Mouse (Mus musculus): ENCODE measurements around the gene Slc9b2. TPM values are rescaled to one million over a fixed set of nuclear protein-coding genes. Genes with fewer than 3 reads are reported as not detected.

The Slc9b2 gene
- polyA plus RNA-seq, 1 experiment from 2014 or later = 2.6 TPM

DNA sequence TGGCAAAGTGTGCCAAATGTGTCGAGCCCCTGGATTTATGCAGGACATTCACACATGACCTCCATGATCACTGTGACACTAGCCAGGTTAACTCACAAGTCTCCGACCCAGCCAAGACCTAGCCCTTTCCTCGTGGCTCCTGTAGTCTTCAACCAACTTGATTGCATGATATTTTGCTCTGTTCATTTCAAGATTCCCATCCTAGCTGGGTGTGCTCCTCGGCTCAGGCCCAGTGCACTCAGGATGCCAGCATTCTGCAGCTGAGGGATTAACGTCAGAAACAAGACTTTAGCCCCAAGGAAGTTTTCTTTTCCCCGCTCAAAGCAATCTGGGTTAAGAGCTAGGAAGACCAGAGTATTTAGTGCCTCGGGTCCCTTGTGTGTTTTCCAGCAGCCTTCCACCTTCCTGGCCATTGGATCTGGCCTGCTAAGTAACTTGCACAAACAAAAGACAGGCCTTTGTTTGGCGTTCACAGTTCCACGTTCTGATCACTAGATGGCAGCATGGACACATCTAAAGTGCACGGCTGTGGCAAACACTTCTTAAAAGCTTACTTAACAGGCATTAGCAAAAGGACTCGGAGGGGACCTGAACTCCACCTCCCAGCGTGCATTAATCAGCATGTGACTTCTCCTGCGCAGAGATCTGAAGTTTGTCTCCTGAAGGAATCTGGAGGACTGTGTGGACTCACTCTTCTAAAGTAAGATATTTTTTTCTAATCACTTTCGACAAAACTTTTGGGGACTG lies 26.7 kb upstream of the Slc9b2 start, which contains the start of gene Bdh2:
Bdh2 (plus strand) TSS at position 553 of the 747 bp plus-strand sequence.
- WGBS = 23% methylated on average over 14 of the region's 14 CpGs
- Histone ChIP-seq H3K9ac (ENCODE audit: low read depth, low read length) (peak within 1 kb of the TSS; percentile 28), H3K27me3 (replicated peaks; ENCODE audit: control insufficient read depth, insufficient read depth, low read length) (no peaks in the 10 kb centered on the region), H3K4me3 (ENCODE audit: low read length) (no peak within 1 kb of the TSS), H3K4me1 (ENCODE audit: control insufficient read depth, insufficient read depth, low read depth, low read length) (peaks cover 4% of the 10 kb centered on the region; the same call in 1 of the 2 replicates), H3K4me2 (ENCODE audit: low read length) (0 out of 2 replicates have a peak within 1 kb of the TSS, but pooled peaks have one; percentile 35), H3K27ac (ENCODE audit: low read depth, low read length) (no peak within 1 kb of the TSS), H3K36me3 (ENCODE audit: control insufficient read depth, insufficient read depth, low read length) (no peaks in the 10 kb centered on the region), H3K9me3 (ENCODE audit: control insufficient read depth, low read length) (no peaks in the 10 kb centered on the region)
- ATAC-seq = peak; percentile 95

DNA sequence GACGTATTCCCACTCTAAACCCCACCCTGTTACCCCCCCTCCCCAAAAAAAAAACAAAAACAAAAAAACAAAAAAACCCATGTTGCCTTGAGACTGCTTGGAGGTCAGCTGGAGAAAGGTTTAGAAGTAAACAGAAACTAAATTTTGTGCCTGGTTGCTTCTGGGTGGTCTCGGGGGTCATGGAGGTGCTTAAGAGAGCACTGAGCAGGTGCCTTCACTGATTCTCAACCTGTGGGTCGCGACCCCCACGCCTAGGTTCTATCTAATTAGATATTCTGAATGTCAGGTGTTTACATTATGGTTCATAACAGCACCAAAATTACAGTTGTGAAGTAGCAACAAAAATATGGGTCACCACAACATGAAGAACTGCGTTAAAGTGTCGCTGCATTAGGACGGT lies 25.8 kb upstream of the Slc9b2 start:
- Histone ChIP-seq H3K27me3 (replicated peaks; ENCODE audit: control insufficient read depth, insufficient read depth, low read length) (no peaks in the 10 kb centered on the region), H3K36me3 (ENCODE audit: control insufficient read depth, insufficient read depth, low read length) (no peaks in the 10 kb centered on the region), H3K9ac (ENCODE audit: low read depth, low read length) (no peak overlapping the region), H3K4me1 (ENCODE audit: control insufficient read depth, insufficient read depth, low read depth, low read length) (peaks cover 4% of the 10 kb centered on the region; the same call in 1 of the 2 replicates), H3K4me2 (ENCODE audit: low read length) (no peak overlapping the region), H3K9me3 (ENCODE audit: control insufficient read depth, low read length) (no peaks in the 10 kb centered on the region), H3K27ac (ENCODE audit: low read depth, low read length) (no peak overlapping the region), H3K4me3 (ENCODE audit: low read length) (no peak overlapping the region)
- no peak for ATAC-seq
- 86% methylated on average over 8 of the region's 8 CpGs for WGBS

DNA sequence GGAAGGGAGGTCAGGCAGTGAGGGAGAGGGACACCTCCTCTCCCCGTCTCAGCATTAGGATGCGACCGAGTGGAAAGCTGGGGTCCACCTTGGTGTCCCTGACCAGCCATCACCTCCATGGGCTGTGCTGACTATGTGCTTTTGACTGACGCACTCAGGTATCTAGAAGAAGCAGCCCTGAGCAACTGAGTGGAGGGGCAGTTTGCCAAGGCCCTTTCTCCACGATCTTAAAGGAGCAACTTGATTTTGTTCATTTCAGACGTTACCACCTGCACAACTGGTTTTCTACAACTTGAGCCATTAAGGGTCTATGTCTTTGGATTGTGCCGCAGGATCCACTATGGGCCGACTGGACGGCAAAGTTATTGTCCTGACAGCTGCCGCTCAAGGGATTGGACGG lies 22.2 kb upstream of the Slc9b2 start:
- no peak for ATAC-seq
- H3K27me3 ChIP-seq (replicated peaks; ENCODE audit: control insufficient read depth, insufficient read depth, low read length) = no peaks in the 10 kb centered on the region
- no peaks in the 10 kb centered on the region for H3K9me3 ChIP-seq (ENCODE audit: control insufficient read depth, low read length)
- no peaks in the 10 kb centered on the region for H3K36me3 ChIP-seq (ENCODE audit: control insufficient read depth, insufficient read depth, low read length)
- H3K9ac ChIP-seq (ENCODE audit: low read depth, low read length) = no peak overlapping the region
- no peak overlapping the region for H3K4me2 ChIP-seq (ENCODE audit: low read length)
- 90% methylated on average over 11 of the region's 11 CpGs for WGBS
- peaks cover 4% of the 10 kb centered on the region; the same call in 1 of the 2 replicates for H3K4me1 ChIP-seq (ENCODE audit: control insufficient read depth, insufficient read depth, low read depth, low read length)
- H3K4me3 ChIP-seq (ENCODE audit: low read length) = no peak overlapping the region
- H3K27ac ChIP-seq (ENCODE audit: low read depth, low read length) = no peak overlapping the region

DNA sequence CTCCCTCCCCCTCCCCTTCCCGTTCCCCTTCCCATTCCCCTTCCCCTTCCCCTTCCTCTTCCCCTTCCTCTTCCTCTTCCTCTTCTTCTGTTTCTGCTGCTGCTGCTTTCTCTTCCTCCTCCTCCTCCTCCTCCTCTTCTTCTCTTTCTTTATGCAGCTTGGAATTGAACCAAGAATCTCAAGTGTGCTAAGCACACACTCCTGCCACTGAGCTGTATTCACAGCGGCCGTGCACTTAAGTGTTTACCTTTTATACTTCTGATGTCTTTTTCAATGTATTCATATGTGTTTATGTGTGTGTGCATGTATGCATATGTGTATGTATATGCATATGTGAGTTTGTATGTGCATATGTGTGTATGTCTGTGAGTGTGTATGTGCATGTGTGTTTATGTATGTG lies 21.7 kb upstream of the Slc9b2 start:
- H3K27ac ChIP-seq (ENCODE audit: low read depth, low read length) = no peak overlapping the region
- no peak for ATAC-seq
- H3K4me2 ChIP-seq (ENCODE audit: low read length) = no peak overlapping the region
- H3K27me3 ChIP-seq (replicated peaks; ENCODE audit: control insufficient read depth, insufficient read depth, low read length) = no peaks in the 10 kb centered on the region
- no peaks in the 10 kb centered on the region for H3K36me3 ChIP-seq (ENCODE audit: control insufficient read depth, insufficient read depth, low read length)
- no peak overlapping the region for H3K4me3 ChIP-seq (ENCODE audit: low read length)
- 87% methylated on average over 3 of the region's 3 CpGs for WGBS
- H3K4me1 ChIP-seq (ENCODE audit: control insufficient read depth, insufficient read depth, low read depth, low read length) = peaks cover under 1% of the 10 kb centered on the region; the same call in 1 of the 2 replicates
- no peak overlapping the region for H3K9ac ChIP-seq (ENCODE audit: low read depth, low read length)
- no peaks in the 10 kb centered on the region for H3K9me3 ChIP-seq (ENCODE audit: control insufficient read depth, low read length)

DNA sequence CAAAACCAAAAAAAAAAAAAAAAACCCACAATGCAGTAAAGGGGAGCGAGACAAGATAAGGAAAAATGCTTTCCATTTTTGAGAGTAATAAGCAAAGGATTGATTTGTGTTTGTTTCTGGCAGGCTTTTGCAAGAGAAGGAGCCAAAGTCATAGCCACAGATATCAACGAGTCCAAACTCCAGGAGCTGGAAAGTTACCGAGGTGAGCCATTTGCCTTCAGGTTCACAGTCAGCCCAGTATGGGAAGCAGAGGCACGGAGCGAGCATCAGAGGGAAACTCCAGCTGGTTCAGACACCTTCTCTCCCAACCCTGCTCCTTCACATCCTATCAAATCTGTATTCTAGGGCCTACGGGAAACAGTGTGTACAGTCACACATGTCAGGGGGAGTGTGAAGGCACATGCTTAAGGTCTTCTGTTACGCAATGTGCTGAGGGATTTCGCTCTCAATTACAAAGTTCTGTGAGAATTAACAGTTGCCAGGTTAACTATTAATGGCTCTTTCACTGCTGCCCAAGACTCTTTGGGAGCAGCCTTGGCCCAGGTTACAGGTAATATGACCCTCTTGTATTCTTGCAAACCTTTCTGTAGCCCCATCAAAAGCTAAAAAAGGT lies 19.3 kb upstream of the Slc9b2 start:
- Histone ChIP-seq H3K27me3 (replicated peaks; ENCODE audit: control insufficient read depth, insufficient read depth, low read length) (no peaks in the 10 kb centered on the region), H3K9me3 (ENCODE audit: control insufficient read depth, low read length) (no peaks in the 10 kb centered on the region), H3K27ac (ENCODE audit: low read depth, low read length) (no peak overlapping the region), H3K4me3 (ENCODE audit: low read length) (no peak overlapping the region), H3K36me3 (ENCODE audit: control insufficient read depth, insufficient read depth, low read length) (no peaks in the 10 kb centered on the region), H3K4me2 (ENCODE audit: low read length) (no peak overlapping the region), H3K9ac (ENCODE audit: low read depth, low read length) (no peak overlapping the region), H3K4me1 (ENCODE audit: control insufficient read depth, insufficient read depth, low read depth, low read length) (no peaks in the 10 kb centered on the region)
- 88% methylated on average over 8 of the region's 8 CpGs for WGBS
- ATAC-seq = no peak

DNA sequence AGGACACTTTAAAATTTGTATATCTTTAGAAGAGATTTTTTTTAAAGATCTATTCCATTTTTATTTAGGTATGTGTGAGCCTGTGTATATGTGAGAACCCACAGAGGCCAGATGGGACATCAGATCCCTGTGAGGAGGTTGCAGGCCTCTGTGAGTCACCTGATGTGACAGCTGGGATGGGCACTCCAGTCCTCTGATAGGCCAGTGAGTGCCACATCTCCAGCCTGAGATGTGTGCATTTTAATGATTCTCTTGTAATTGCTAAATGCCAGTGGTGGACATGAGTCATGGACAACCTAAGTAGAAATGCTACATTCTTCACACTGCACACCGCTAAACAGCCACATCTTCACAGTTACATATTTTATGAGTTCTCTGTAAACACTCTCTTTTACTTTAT lies 18.4 kb upstream of the Slc9b2 start:
- no peak overlapping the region for H3K4me2 ChIP-seq (ENCODE audit: low read length)
- no peak for ATAC-seq
- H3K27me3 ChIP-seq (replicated peaks; ENCODE audit: control insufficient read depth, insufficient read depth, low read length) = no peaks in the 10 kb centered on the region
- no peak overlapping the region for H3K9ac ChIP-seq (ENCODE audit: low read depth, low read length)
- no peak overlapping the region for H3K4me3 ChIP-seq (ENCODE audit: low read length)
- no peak overlapping the region for H3K27ac ChIP-seq (ENCODE audit: low read depth, low read length)
- no peaks in the 10 kb centered on the region for H3K9me3 ChIP-seq (ENCODE audit: control insufficient read depth, low read length)
- H3K36me3 ChIP-seq (ENCODE audit: control insufficient read depth, insufficient read depth, low read length) = no peaks in the 10 kb centered on the region
- 100% methylated on average over 1 of the region's 1 CpGs for WGBS
- H3K4me1 ChIP-seq (ENCODE audit: control insufficient read depth, insufficient read depth, low read depth, low read length) = no peaks in the 10 kb centered on the region

DNA sequence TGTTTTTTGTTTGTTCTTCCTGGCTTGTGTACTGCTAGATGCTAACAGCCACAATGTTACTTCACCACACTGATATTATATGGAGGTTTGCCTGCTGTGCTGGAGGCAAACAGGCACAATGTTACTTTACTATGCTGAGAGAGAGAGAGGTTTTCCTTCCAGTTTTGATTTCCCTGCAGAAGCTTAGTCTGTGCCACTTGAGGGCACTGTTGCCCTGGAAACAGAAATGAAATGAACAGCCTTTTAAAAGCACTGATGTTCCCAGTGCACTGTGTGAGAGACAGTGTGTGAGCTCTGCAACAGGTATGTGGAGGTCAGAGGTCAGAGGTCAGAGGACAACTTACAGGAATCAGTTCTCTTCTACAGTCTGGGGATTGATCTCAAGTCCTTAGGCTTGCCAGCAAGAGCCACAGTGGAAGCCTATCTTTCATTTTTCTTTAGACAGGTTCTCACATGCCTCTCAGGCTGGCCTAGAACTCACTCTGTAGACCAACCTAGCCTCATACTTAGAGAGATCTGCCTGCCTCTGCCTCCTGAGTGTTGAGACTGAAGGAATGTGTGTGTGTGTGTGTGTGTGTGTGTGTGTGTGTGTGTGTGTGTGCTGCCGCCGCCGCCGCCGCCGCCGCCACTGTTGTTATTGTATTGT lies 17.1 kb upstream of the Slc9b2 start:
- Histone ChIP-seq H3K27ac (ENCODE audit: low read depth, low read length) (no peak overlapping the region), H3K4me2 (ENCODE audit: low read length) (no peak overlapping the region), H3K27me3 (replicated peaks; ENCODE audit: control insufficient read depth, insufficient read depth, low read length) (no peaks in the 10 kb centered on the region), H3K9ac (ENCODE audit: low read depth, low read length) (no peak overlapping the region), H3K36me3 (ENCODE audit: control insufficient read depth, insufficient read depth, low read length) (no peaks in the 10 kb centered on the region), H3K4me3 (ENCODE audit: low read length) (no peak overlapping the region), H3K4me1 (ENCODE audit: control insufficient read depth, insufficient read depth, low read depth, low read length) (no peaks in the 10 kb centered on the region), H3K9me3 (ENCODE audit: control insufficient read depth, low read length) (no peaks in the 10 kb centered on the region)
- ATAC-seq = peak; percentile 89
- WGBS = no CpG with 5 or more reads among the region's 7 CpGs

DNA sequence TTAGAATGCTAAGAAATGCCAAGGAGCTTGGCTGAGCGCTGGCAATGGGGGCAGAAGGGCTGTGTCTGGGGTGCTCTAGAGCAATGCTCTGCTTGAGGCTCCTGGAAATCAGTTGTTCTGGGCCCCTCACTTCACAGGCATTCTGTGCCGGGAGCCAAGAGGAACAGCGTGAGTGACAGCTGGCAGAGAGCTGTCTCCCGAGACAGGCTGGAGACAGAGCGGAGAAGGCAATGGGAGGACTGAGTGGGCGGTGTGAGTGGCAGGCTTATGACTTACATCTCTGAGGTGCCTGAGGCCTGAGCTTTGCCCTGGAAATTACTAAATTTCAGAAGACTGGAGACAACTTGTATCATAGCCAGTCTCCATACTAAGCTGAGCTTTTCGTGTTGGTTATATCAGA lies 13.8 kb upstream of the Slc9b2 start:
- Histone ChIP-seq H3K4me1 (ENCODE audit: control insufficient read depth, insufficient read depth, low read depth, low read length) (no peaks in the 10 kb centered on the region), H3K9me3 (ENCODE audit: control insufficient read depth, low read length) (no peaks in the 10 kb centered on the region), H3K27me3 (replicated peaks; ENCODE audit: control insufficient read depth, insufficient read depth, low read length) (no peaks in the 10 kb centered on the region), H3K36me3 (ENCODE audit: control insufficient read depth, insufficient read depth, low read length) (no peaks in the 10 kb centered on the region), H3K27ac (ENCODE audit: low read depth, low read length) (no peak overlapping the region), H3K4me3 (ENCODE audit: low read length) (no peak overlapping the region), H3K4me2 (ENCODE audit: low read length) (no peak overlapping the region), H3K9ac (ENCODE audit: low read depth, low read length) (no peak overlapping the region)
- 0 out of 2 replicates have a peak, but pooled peaks have one; percentile 43 for ATAC-seq
- WGBS = 48% methylated on average over 7 of the region's 7 CpGs

DNA sequence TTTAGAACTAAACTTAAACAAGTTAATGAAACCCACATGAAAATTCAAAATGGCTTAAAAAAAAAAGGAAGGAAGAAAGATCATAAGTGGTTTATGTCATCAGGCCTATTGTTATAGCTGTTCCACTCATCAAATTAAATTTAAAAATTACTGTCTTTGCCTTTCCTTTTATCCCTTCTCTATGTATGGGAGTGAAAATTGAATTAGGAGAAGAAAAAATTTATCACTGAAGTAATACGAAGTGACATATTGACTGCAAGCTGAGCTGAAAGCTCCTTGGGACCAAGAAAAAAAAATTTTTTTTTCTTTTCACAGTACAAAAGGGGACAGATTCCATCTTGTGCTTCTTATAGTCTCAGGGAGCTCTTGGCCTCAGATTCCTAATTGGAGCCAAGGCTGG lies 11.9 kb upstream of the Slc9b2 start:
- Histone ChIP-seq H3K9me3 (ENCODE audit: control insufficient read depth, low read length) (no peaks in the 10 kb centered on the region), H3K4me2 (ENCODE audit: low read length) (no peak overlapping the region), H3K36me3 (ENCODE audit: control insufficient read depth, insufficient read depth, low read length) (no peaks in the 10 kb centered on the region), H3K9ac (ENCODE audit: low read depth, low read length) (no peak overlapping the region), H3K4me1 (ENCODE audit: control insufficient read depth, insufficient read depth, low read depth, low read length) (no peaks in the 10 kb centered on the region), H3K27me3 (replicated peaks; ENCODE audit: control insufficient read depth, insufficient read depth, low read length) (no peaks in the 10 kb centered on the region), H3K27ac (ENCODE audit: low read depth, low read length) (no peak overlapping the region), H3K4me3 (ENCODE audit: low read length) (no peak overlapping the region)
- 79% methylated on average over 1 of the region's 1 CpGs for WGBS
- ATAC-seq = no peak
